Mouse (Mus musculus) spleen, adult 2 months (tissue): ENCODE measurements around the gene Prkca.

Experiments used
- CTCF ChIP-seq: fragments of 200-500 bp; IDR thresholded peaks from 2 replicates; pipeline ENCODE4 v1.5.1; 2011; ENCODE audit warnings: mild to moderate bottlenecking, inconsistent platforms; ENCODE audit not compliant: insufficient read depth, insufficient read length, insufficient replicate concordance; ENCODE audit errors: extremely low read depth
- POLR2A ChIP-seq: fragments of 200-500 bp; IDR thresholded peaks from 2 replicates; pipeline ENCODE4 v1.6.1; 2011; ENCODE audit warnings: low read depth, low read length, inconsistent platforms

GRCm38 (mm10) chr11:108013390-108013789 lies 330.3 kb downstream of the Prkca start:
- TF ChIP-seq CTCF = no peak
- no peak for TF ChIP-seq POLR2A
